Mouse (Mus musculus) E14TG2a.4 (cell line): Measurements from ENCODE around the gene Tiam2.

Experiments used
- CTCF ChIP-seq: conservative IDR thresholded peaks from 2 replicates; pipeline ENCODE4 v1.5.1; 2014; ENCODE audit warnings: low read length
- NANOG ChIP-seq: IDR thresholded peaks from 2 replicates; pipeline ENCODE4 v1.6.1; 2014; ENCODE audit warnings: borderline replicate concordance, low read length, mixed read lengths
- POU5F1 ChIP-seq: IDR thresholded peaks from 2 replicates; pipeline ENCODE4 v1.6.1; 2014; ENCODE audit warnings: low read length, borderline replicate concordance

DNA sequence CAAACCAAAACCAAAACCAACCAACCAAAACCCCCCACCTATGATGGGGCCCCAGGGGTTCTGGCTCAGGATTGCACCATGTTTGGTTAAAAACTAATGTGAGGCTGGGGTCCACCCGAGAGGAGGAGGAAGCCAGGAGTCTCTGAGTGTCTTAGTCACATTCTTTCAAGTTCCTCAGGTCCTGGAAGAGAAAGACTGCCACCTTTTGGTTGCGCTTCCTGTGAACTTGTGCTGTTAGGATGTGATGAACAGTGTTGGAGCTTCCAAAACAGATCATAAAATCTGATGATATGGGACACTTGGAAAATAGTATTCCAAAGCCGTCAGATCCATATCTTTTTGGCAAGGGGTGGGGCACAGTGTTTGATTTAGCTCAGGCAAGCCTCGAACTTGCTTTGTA, 174.6 kb downstream of the Tiam2 start:
- TF ChIP-seq CTCF (no peak), NANOG (no peak), POU5F1 (no peak)
